ENCODE assay signal across 17 mouse cellular contexts in the genomic region with DNA sequence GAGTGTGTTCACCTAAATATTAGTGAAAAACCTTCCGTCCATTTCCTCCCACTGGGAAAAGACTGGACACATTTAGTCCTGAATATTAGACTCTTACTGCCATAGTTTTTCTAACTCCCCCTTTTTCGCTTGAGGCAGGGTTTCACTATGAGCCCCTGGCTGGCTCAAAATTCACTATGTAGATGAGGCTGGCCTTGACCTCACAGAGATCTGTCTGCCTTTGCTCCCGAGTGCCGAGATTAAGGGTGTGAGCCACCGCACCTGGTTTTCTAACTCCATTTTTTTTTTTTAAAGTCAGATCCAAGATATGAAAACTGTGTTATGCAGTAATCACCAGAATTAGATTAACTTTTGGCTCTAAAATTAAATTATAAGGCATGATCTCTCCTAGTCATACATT.
"Had no signal": no experiment of that assay in that cellular context is flagged by ENCODE, and none has a peak within 500 bp of the region (broad histone marks: within the 10 kb centered on the region; RNA-seq: fewer than 3 reads in every experiment).

No protein-coding gene starts in this region.

- H3K27me3 ChIP-seq: heart, embryonic 13.5 days; heart, embryonic 15.5 days; hindbrain, embryonic 13.5 days; hindbrain, embryonic 15.5 days; limb, embryonic 12.5 days; liver, embryonic 13.5 days had no signal

- H3K4me3 ChIP-seq: heart, adult 2 months; heart, embryonic 13.5 days; heart, embryonic 15.5 days; hindbrain, embryonic 13.5 days; hindbrain, embryonic 15.5 days; layer of hippocampus, adult 2 months; left cerebral cortex, adult 2 months; limb, embryonic 10.5 days; limb, embryonic 12.5 days; liver, embryonic 13.5 days had no signal

- H3K9ac ChIP-seq: heart, embryonic 13.5 days; heart, embryonic 15.5 days; hindbrain, embryonic 13.5 days; hindbrain, embryonic 15.5 days; limb, embryonic 12.5 days; liver, embryonic 13.5 days had no signal

- H3K36me3 ChIP-seq: hindbrain, embryonic 15.5 days; liver, embryonic 13.5 days had no signal

- DNase-seq: gastrocnemius, postnatal 14 days; gastrocnemius, postnatal 36 days; heart, adult 11 months; heart, adult 2 months; heart, postnatal 14 days; heart, postnatal 36 days; liver; liver, embryonic 13.5 days had no signal

- H3K9me3 ChIP-seq: heart, embryonic 13.5 days; heart, embryonic 15.5 days; hindbrain, embryonic 13.5 days; hindbrain, embryonic 15.5 days; limb, embryonic 10.5 days; limb, embryonic 12.5 days; liver, embryonic 13.5 days had no signal

- H3K4me1 ChIP-seq: hindbrain, embryonic 15.5 days; limb, embryonic 12.5 days had no signal

- H3K27ac ChIP-seq: heart, adult 2 months; heart, embryonic 13.5 days; heart, embryonic 15.5 days; hindbrain, embryonic 13.5 days; hindbrain, embryonic 15.5 days; hindbrain, postnatal 0 days; layer of hippocampus, adult 2 months; left cerebral cortex, adult 2 months; limb, embryonic 10.5 days; limb, embryonic 12.5 days; liver, embryonic 13.5 days had no signal
